Mouse (Mus musculus): Measurements from ENCODE around the gene Ambn. TPM values are rescaled to one million over a fixed set of nuclear protein-coding genes. Genes with fewer than 3 reads are reported as not detected.

The Ambn gene
- polyA plus RNA-seq, 1 experiment from 2014 or later = not detected

Other genes starting within 250 kb of the Ambn start
- gene Gm7714, start 187.1 kb upstream of the Ambn start, polyA plus RNA-seq (2015; fragmentation: Nextera tagmentation; extraction: Ambion mirVana) = not detected in 2 replicates
- not detected in 2 replicates for gene Prol1, start 138.7 kb upstream of the Ambn start, polyA plus RNA-seq (2015; fragmentation: Nextera tagmentation; extraction: Ambion mirVana)
- not detected in 2 replicates for gene Amtn, start 79.9 kb upstream of the Ambn start, polyA plus RNA-seq (2015; fragmentation: Nextera tagmentation; extraction: Ambion mirVana)
- gene Enam, start 32.0 kb downstream of the Ambn start, polyA plus RNA-seq (2015; fragmentation: Nextera tagmentation; extraction: Ambion mirVana) = not detected in 2 replicates
- gene Jchain, start 71.9 kb downstream of the Ambn start, polyA plus RNA-seq (2015; fragmentation: Nextera tagmentation; extraction: Ambion mirVana) = 0.23 and 0.38 TPM in 2 replicates
- 57.0 and 57.5 TPM in 2 replicates for gene Utp3, start 98.5 kb downstream of the Ambn start, polyA plus RNA-seq (2015; fragmentation: Nextera tagmentation; extraction: Ambion mirVana)
- gene Rufy3, start 109.0 kb downstream of the Ambn start, polyA plus RNA-seq (2015; fragmentation: Nextera tagmentation; extraction: Ambion mirVana) = 299 and 313 TPM in 2 replicates
- 68.2 and 70.9 TPM in 2 replicates for gene Grsf1, start 220.2 kb downstream of the Ambn start, polyA plus RNA-seq (2015; fragmentation: Nextera tagmentation; extraction: Ambion mirVana)